Mouse (Mus musculus) urinary bladder, adult 18-20 months (tissue): ENCODE results near the gene Olfr1302.

Experiments
- DNase-seq, 2 experiments: peaks; one replicate each; pipeline ENCODE4 v3.0.0; 2022; ENCODE audit warnings: low spot score in 2 of 2, mixed read lengths in 2 of 2

The Olfr1302 gene

DNA sequence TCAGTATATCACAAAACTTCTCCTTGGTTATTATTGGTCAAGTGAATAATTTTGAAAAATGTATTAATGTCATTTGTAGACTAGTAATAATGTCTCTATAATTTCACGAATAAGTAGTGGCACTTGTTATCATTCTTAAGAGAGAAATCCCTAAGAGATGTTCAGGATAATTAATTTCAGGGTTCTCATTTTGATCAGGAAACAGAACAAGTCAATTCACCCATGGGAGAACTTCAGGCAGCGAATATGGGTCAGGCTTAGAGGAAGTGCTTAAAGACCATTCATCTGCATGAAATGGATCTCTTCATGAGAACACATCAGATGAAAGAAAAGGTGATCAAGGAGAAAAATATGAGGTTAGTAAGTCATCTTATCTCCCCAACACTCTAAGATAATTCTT, at the start of gene Olfr1302:
TSS of gene Olfr1302 (plus strand) at position 301 of the 400 bp plus-strand sequence.
- DNase-seq, result no peak

DNA sequence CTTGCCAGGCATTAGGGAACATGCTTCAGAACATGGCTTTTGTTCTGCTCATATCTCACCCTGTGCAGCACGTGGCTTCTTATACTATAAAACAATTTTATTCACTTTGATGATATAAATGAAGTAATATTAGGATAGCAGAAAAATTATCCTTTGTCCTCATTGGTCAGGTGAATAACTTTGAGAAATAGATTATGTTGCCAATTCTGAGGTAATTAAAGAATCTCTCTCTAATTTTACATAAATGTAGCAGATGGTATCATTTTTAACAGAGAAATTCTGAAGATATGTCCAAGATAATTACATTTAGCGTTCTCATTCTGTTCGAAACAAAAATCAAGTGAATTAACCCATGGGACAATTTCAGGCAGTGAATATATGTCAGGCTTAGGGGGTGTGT, 26.5 kb upstream of the Olfr1302 start, which contains the start of gene Olfr1301:
TSS of gene Olfr1301 (plus strand) at position 301 of the 400 bp plus-strand sequence.
- DNase-seq, result no peak

DNA sequence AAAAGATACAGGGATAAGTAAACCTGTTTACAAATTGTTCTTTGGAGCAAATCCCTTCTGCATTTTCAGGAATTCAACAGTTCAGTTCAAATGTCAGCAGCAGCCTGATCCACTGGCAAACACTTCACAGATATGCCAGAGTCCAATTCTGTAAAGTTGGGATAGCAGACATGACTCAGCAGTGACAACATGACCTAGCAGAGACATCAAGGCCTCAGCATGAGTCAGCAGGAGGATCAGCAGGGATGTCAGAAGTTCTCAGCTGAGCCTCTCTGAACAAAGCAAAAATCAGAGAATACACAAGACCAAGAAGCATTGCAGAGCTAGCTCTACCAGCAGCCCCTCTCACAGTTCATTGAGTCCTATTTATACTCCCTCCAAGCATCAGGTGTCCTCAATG, 35.7 kb downstream of the Olfr1302 start:
- no peak for DNase-seq

DNA sequence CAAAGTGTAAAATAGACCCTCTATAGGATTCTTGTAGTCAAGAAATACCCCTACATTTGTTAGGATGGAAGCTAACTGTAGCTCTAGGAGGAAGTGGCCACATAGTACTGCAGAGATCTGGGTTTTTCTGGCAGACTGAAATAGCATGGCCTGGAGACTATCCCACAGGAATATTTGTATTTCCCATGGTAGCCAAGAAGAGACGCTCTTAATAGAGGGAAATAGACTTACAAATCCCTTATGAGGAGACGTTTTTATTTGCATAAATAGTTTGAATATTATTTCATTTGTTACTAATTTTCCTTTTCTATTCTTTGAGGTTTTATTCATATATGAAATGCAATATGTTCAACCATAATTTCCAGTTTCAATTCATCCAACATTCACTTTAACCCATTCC, 43.0 kb downstream of the Olfr1302 start, which contains the start of gene Olfr1303:
TSS of gene Olfr1303 (minus strand) at position 101 of the 400 bp plus-strand sequence.
- no peak for DNase-seq
